Mouse (Mus musculus) liver, postnatal 0 days (tissue): ENCODE data around the gene Leng9.

Experiments used
- CTCF ChIP-seq: sonication (generic); IDR thresholded peaks from 2 replicates; pipeline ENCODE4 v1.5.1; 2016; ENCODE audit warnings: antibody characterized with exemption, low read depth
- EP300 ChIP-seq: IDR thresholded peaks from 2 replicates; pipeline ENCODE4 v1.6.1; 2016; ENCODE audit warnings: antibody characterized with exemption, low read depth, mild to moderate bottlenecking

DNA sequence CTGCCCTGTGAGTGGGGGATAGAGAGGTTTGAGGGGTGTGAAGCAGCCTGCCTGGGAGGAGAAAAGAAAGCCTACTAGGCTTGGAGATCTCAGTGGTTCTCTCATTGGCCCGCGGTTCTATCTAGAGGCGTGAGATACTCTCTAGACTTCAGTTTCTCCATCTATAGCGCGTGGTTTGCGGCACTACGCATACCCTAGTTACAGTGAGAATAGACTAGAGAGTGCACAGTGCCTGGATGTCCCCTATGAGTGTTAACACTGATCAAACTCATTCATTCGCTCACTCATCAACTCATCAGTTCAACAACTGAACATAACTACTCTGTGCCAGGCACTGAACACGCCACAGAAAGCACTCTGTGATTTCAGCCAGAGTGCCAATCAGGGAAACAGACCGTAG is 27.4 kb downstream of the Leng9 start:
- TF ChIP-seq CTCF: no peak
- no peak for TF ChIP-seq EP300
